Mouse (Mus musculus) heart, adult 2 months (tissue): ENCODE data around the gene Gm853. TPM values are rescaled to one million over a fixed set of nuclear protein-coding genes. Genes with fewer than 3 reads are reported as not detected.
A peak's percentile ranks its signal among the peaks of the same experiment; 100 is the strongest.
"Not testable (repeated sequence)": the region's sequence is repeated elsewhere in the genome, so short reads cannot be mapped to it uniquely, and the experiment has no call there.

Experiments
- DNase-seq, 2 experiments: peaks; one replicate each; pipeline ENCODE4 v3.0.0; 2021
- H3K27ac ChIP-seq: fragments of 200-600 bp; 2 replicates; pipeline ENCODE4 v1.8.1; 2022
- H3K27me3 ChIP-seq: fragments of 200-500 bp; 2 replicates; pipeline ENCODE4 v1.6.1; 2012; ENCODE audit warnings: mild to moderate bottlenecking, low read length, inconsistent platforms, mixed read lengths; ENCODE audit not compliant: control insufficient read depth, insufficient read depth
- H3K36me3 ChIP-seq: fragments of 200-500 bp; 2 replicates; pipeline ENCODE4 v1.6.1; 2012; ENCODE audit warnings: low read length, inconsistent platforms; ENCODE audit not compliant: control insufficient read depth, insufficient read depth
- H3K4me1 ChIP-seq: fragments of 200-500 bp; 2 replicates; pipeline ENCODE4 v1.6.1; 2011; ENCODE audit warnings: low read length; ENCODE audit not compliant: control insufficient read depth, insufficient read depth
- H3K4me3 ChIP-seq: fragments of 200-600 bp; 2 replicates; pipeline ENCODE4 v1.8.1; 2022
- H3K79me2 ChIP-seq: fragments of 200-500 bp; replicated peaks from 2 replicates; pipeline ENCODE4 v1.6.1; 2012; ENCODE audit warnings: mild to moderate bottlenecking, inconsistent platforms, low read length, moderate library complexity, mixed read lengths; ENCODE audit not compliant: control insufficient read depth, insufficient read depth
- H3K9ac ChIP-seq: fragments of 200-500 bp; 2 replicates; pipeline ENCODE4 v1.6.1; 2012; ENCODE audit warnings: low read depth, mild to moderate bottlenecking, control low read depth, inconsistent platforms, low read length, mixed read lengths
- CTCF ChIP-seq: fragments of 200-600 bp; IDR thresholded peaks from 2 replicates; pipeline ENCODE4 v1.8.1; 2022; ENCODE audit warnings: antibody characterized with exemption, mild to moderate bottlenecking, moderate library complexity
- EP300 ChIP-seq: fragments of 200-500 bp; IDR thresholded peaks from 2 replicates; pipeline ENCODE4 v1.6.1; 2011; ENCODE audit warnings: low read depth, low read length, control low read depth; ENCODE audit not compliant: insufficient read depth
- POLR2A ChIP-seq: fragments of 200-500 bp; IDR thresholded peaks from 2 replicates; pipeline ENCODE4 v1.6.1; 2011; ENCODE audit warnings: mild to moderate bottlenecking, low read depth, low read length, control low read depth; ENCODE audit not compliant: insufficient read depth
- WGBS: fragments of 180-500 bp; shearing (Covaris S2); methylation state at CpG from one replicate; pipeline ENCODE4 v1.1.7; 2018; 5-methylcytosine and 5-hydroxymethylcytosine counted together
- intact Hi-C: fragments of 180-260 bp; cut with DNase I; formaldehyde crosslinking; loops from one replicate; pipeline ENCODE4 v1.15.1; 2025
- polyA plus RNA-seq: library from polyadenylated mRNA; depleted of rRNA; stranded (reverse); fragments of >200 nt; gene quantifications from 2 replicates; pipeline ENCODE4 v1.2.3, GENCODE M21; 2012
- total RNA-seq, 2 experiments: library from RNA; stranded (reverse); gene quantifications; 2 replicates each; pipeline ENCODE4 v1.2.3; 2021

The Gm853 gene
- total and polyA plus RNA-seq, 3 experiments, result not detected

- DNase-seq, result no peak
- H3K9ac ChIP-seq, result no peak overlapping the region
- TF ChIP-seq CTCF (no peak), EP300 (no peak), POLR2A (no peak)
- no peaks in the 10 kb centered on the region for H3K36me3 ChIP-seq
- no peak overlapping the region for H3K27ac ChIP-seq
- H3K27me3 ChIP-seq, result peaks cover 2% of the 10 kb centered on the region
- no peaks in the 10 kb centered on the region for H3K4me1 ChIP-seq
- H3K79me2 ChIP-seq, result no peaks in the 10 kb centered on the region
- 78% methylated on average over 3 of the region's 3 CpGs for WGBS
- no peak overlapping the region for H3K4me3 ChIP-seq
- intact Hi-C loops, result loop anchor here (5.0 kb wide), 1 partner anchor 111 kb away; the partner anchor contains the start of gene Hcrtr1
These were observed 26.4 kb upstream of the Gm853 start for GRCm38 (mm10) chr4:130248636-130249035.

DNA sequence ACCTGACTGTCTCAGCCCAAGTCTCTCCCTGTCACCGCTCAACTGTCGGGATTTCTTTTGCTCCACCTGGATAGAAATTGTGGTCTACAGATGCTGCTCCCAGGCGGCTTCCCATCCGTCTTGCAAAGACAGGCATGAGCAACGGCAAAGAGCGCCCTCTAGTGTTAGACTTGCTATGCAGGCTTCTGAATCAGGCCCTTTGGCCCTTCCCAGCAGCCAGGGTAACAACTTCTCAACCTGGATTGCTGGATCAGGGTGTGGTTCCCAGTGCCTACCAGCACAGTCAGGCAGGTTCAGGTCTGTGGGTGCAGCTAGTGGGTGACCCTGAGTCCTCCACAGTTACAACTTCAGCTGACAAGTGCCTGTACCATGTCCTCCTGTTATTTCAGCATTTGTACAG is 23.9 kb upstream of the Gm853 start:
- no peaks in the 10 kb centered on the region for H3K4me1 ChIP-seq
- no peak overlapping the region for H3K9ac ChIP-seq
- WGBS, result 3% methylated on average over 6 of the region's 6 CpGs
- DNase-seq, result peak; percentile 36 to 48
- peaks cover 2% of the 10 kb centered on the region for H3K27me3 ChIP-seq
- H3K27ac ChIP-seq, result no peak overlapping the region
- no peaks in the 10 kb centered on the region for H3K79me2 ChIP-seq
- H3K36me3 ChIP-seq, result no peaks in the 10 kb centered on the region
- intact Hi-C loops, result loop anchor here (1.0 to 5.0 kb wide), 2 partner anchors 47 to 109 kb away; partner anchors contain the start of gene Hcrtr1
- TF ChIP-seq EP300, result no peak
- no peak for TF ChIP-seq POLR2A
- peak; percentile 89 for TF ChIP-seq CTCF
- H3K4me3 ChIP-seq, result no peak overlapping the region

GRCm38 (mm10) chr4:130244749-130245148 is 22.5 kb upstream of the Gm853 start:
- H3K79me2 ChIP-seq, result no peaks in the 10 kb centered on the region
- no peak for DNase-seq
- H3K4me3 ChIP-seq, result no peak overlapping the region
- no peaks in the 10 kb centered on the region for H3K36me3 ChIP-seq
- TF ChIP-seq EP300 (no peak), POLR2A (no peak), CTCF (no peak)
- no peaks in the 10 kb centered on the region for H3K4me1 ChIP-seq
- H3K27ac ChIP-seq, result no peak overlapping the region
- WGBS, result 47% methylated on average over 8 of the region's 8 CpGs
- intact Hi-C loops, result loop anchor here (5.0 kb wide), 1 partner anchor 107 kb away; the partner anchor contains the start of gene Hcrtr1
- H3K27me3 ChIP-seq, result peaks cover 2% of the 10 kb centered on the region
- H3K9ac ChIP-seq, result no peak overlapping the region

DNA sequence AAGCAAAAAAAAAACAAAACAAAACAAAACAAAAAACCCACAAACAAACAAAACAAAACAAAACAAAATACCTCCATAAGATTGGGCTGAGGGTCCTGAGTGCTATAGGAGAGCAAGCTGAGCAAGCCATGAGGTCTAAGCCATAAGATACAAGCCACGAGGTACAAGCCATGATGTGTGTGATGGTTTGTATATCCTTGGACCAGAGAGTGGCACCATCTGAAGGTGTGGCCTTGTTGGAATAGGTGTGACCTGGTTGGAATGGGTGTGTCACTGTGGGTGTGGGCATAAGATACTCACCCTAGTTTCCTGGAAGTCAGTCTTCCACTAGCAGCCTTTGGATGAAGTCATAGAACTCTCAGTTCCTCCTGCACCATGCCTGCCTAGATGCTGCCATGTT is 21.4 kb upstream of the Gm853 start:
- 72% methylated on average over 1 of the region's 1 CpGs for WGBS
- DNase-seq, H3K4me1 ChIP-seq, intact Hi-C loops, H3K27me3 ChIP-seq, H3K79me2 ChIP-seq, H3K4me3 ChIP-seq, H3K36me3 ChIP-seq, H3K9ac ChIP-seq, H3K27ac ChIP-seq: not testable (repeated sequence)

DNA sequence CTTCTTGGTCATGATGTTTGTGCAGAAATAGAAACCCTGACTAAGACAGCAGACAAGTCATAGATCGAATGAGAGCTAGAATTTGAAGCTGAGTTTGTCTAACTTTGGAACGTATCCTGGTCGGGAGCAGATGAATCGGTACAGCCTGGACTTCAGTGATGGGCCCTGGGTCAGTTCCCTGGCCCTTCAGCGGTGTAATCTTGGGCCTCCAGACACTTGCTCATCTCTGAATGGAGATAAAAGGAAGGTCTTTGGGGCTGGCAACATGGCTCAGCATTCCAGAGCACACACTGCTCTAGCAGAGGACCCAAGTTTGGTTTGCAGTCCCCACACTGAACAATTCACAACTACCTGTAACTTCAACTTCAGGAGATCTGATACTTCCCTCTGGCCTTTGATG is 20.8 kb upstream of the Gm853 start:
- Histone ChIP-seq H3K79me2 (no peaks in the 10 kb centered on the region), H3K36me3 (no peaks in the 10 kb centered on the region), H3K27ac (no peak overlapping the region), H3K4me1 (no peaks in the 10 kb centered on the region), H3K4me3 (no peak overlapping the region), H3K9ac (no peak overlapping the region), H3K27me3 (peaks cover 2% of the 10 kb centered on the region)
- no peak for DNase-seq
- 83% methylated on average over 5 of the region's 5 CpGs for WGBS
- TF ChIP-seq CTCF (no peak), EP300 (no peak), POLR2A (no peak)
- intact Hi-C loops, result no loop called here

GRCm38 (mm10) chr4:130240695-130241094 is 18.5 kb upstream of the Gm853 start:
- DNase-seq, result no peak
- H3K36me3 ChIP-seq, result no peaks in the 10 kb centered on the region
- no peak overlapping the region for H3K9ac ChIP-seq
- peaks cover 2% of the 10 kb centered on the region for H3K27me3 ChIP-seq
- H3K4me3 ChIP-seq, result no peak overlapping the region
- no peak overlapping the region for H3K27ac ChIP-seq
- no peaks in the 10 kb centered on the region for H3K79me2 ChIP-seq
- H3K4me1 ChIP-seq, result no peaks in the 10 kb centered on the region
- intact Hi-C loops, result no loop called here
- TF ChIP-seq POLR2A (no peak), CTCF (no peak), EP300 (no peak)
- 33% methylated on average over 5 of the region's 5 CpGs for WGBS
